Mouse (Mus musculus): ENCODE results near the gene Tmem184b. TPM values are rescaled to one million over a fixed set of nuclear protein-coding genes. Genes with fewer than 3 reads are reported as not detected.
A peak's percentile ranks its signal among the peaks of the same experiment; 100 is the strongest.

Gene Tmem184b
- polyA plus RNA-seq (2016; fragmentation: Nextera tagmentation; extraction: Ambion mirVana): 77.2 and 82.3 TPM in 2 replicates

DNA sequence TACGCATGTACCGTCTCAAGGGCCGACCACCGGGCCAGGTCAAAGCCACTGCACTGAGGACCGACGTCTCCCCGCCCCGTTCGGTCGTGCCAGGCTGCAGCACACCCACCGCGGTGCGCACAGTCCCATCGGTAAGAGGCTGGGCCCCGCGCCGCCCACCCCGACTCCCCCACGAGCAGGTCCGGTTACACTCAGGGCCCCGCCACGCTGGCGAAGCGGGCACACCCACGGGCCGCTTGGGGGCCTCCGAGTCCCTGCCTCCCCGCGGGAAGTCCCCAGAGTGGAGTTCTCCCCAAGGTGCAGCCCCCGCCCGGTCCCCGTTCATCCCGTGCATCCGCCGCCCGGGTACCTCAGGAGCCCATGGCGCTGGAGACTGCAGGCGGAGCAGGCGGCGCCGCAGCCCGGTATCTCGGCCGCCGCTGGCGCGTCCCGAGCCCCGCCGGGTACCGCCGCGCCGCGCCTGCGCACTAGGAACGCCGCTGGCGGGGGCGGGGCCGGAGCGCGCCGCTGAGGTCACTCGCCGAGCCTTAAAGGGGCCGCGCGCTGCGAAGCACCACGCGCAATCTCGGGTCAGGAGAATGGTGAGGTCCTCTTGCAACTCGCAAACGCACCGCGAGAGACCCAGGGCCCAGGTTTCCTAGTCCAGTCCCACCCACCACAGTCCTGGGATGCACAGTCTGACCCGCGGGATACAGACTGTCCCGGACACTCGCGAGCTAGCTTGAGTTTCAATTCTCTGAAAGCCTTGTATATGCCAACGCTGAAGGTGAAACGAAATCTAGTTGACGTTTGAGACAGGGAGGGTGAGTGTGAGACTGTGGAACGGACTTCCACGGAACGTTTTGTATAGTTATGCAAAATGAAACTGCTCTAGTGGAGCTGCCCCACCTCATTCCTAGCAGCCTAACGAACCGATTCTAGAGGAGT is at the start of gene Tmem184b:
Gene Tmem184b (minus strand): TSS at position 734 of the 927 bp plus-strand sequence.
- Histone ChIP-seq H3K4me1 (replicated peaks) (peaks cover 58% of the 10 kb centered on the region), H3K27me3 (replicated peaks) (no peaks in the 10 kb centered on the region), H3K9me3 (replicated peaks) (no peaks in the 10 kb centered on the region), H3K9ac (peak within 1 kb of the TSS; percentile 89), H3K27ac (ENCODE audit: poor library complexity, severe bottlenecking) (peak within 1 kb of the TSS; percentile 75), H3K4me3 (peak within 1 kb of the TSS; percentile 88), H3K36me3 (peaks cover 5% of the 10 kb centered on the region; the same call in 1 of the 2 replicates), H3K4me2 (peak within 1 kb of the TSS; percentile 94)
- peak; percentile 86 for ATAC-seq (ENCODE audit: insufficient number of reproducible peaks, low FRiP score)
- WGBS: under 1% methylated on average over 90 of the region's 90 CpGs

GRCm38 (mm10) chr15:79448041-79448440 is 44.7 kb upstream of the Tmem184b start:
- WGBS: 91% methylated on average over 3 of the region's 3 CpGs
- Histone ChIP-seq H3K9ac (no peak overlapping the region), H3K4me2 (no peak overlapping the region), H3K4me3 (no peak overlapping the region), H3K27me3 (replicated peaks) (no peaks in the 10 kb centered on the region), H3K4me1 (replicated peaks) (peaks cover 11% of the 10 kb centered on the region), H3K9me3 (replicated peaks) (0 out of 2 replicates have a peak, but pooled peaks cover 4% of the 10 kb centered on the region), H3K27ac (ENCODE audit: poor library complexity, severe bottlenecking) (no peak overlapping the region), H3K36me3 (no peaks in the 10 kb centered on the region)
- ATAC-seq (ENCODE audit: insufficient number of reproducible peaks, low FRiP score): no peak

- Histone ChIP-seq H3K4me1 (replicated peaks) (peaks cover 19% of the 10 kb centered on the region), H3K4me3 (no peak overlapping the region), H3K36me3 (no peaks in the 10 kb centered on the region), H3K9ac (no peak overlapping the region), H3K27me3 (replicated peaks) (no peaks in the 10 kb centered on the region), H3K4me2 (no peak overlapping the region), H3K9me3 (replicated peaks) (no peaks in the 10 kb centered on the region), H3K27ac (ENCODE audit: poor library complexity, severe bottlenecking) (no peak overlapping the region)
- 77% methylated on average over 8 of the region's 8 CpGs for WGBS
- ATAC-seq (ENCODE audit: insufficient number of reproducible peaks, low FRiP score): no peak
These were observed 42.7 kb upstream of the Tmem184b start for GRCm38 (mm10) chr15:79445786-79446654.

- no peak for ATAC-seq (ENCODE audit: insufficient number of reproducible peaks, low FRiP score)
- Histone ChIP-seq H3K9me3 (replicated peaks) (no peaks in the 10 kb centered on the region), H3K9ac (no peak overlapping the region), H3K27ac (ENCODE audit: poor library complexity, severe bottlenecking) (no peak overlapping the region), H3K4me1 (replicated peaks) (peaks cover 40% of the 10 kb centered on the region), H3K4me3 (no peak overlapping the region), H3K4me2 (no peak overlapping the region), H3K27me3 (replicated peaks) (no peaks in the 10 kb centered on the region), H3K36me3 (no peaks in the 10 kb centered on the region)
- WGBS: 72% methylated on average over 7 of the region's 7 CpGs
These were observed 40.6 kb upstream of the Tmem184b start for GRCm38 (mm10) chr15:79443856-79444410.

DNA sequence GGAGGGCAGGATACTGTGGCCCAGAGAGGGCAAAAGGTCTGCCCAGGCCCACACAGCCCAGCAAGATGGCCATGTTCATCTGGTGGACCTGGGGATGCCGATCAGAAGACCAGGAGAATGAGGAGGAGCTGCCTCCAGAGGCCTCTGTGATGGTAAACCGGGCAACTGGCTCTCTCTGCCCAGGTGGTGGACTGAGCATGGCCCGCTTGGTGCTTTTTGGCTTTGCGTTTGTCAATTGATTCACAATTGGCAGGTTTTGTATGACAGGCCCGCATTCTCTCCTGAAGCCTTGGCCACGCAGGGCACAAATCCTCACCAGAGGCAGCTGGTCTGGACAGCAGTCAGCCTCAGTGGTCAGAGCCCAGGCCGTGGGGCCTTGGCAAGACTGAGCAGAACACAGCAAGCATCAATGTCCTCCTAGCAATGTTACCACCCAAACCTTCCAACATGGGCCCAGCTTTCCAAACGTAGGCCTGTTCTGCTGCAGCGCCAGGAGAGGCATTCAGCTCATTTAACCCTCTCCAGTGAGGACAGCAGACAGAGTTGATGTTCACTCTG is 39.7 kb upstream of the Tmem184b start:
- H3K27me3 ChIP-seq (replicated peaks): no peaks in the 10 kb centered on the region
- 83% methylated on average over 9 of the region's 9 CpGs for WGBS
- no peak overlapping the region for H3K27ac ChIP-seq (ENCODE audit: poor library complexity, severe bottlenecking)
- H3K9me3 ChIP-seq (replicated peaks): no peaks in the 10 kb centered on the region
- no peak overlapping the region for H3K4me3 ChIP-seq
- H3K36me3 ChIP-seq: peaks cover 7% of the 10 kb centered on the region
- H3K4me1 ChIP-seq (replicated peaks): peaks cover 49% of the 10 kb centered on the region
- no peak for ATAC-seq (ENCODE audit: insufficient number of reproducible peaks, low FRiP score)
- no peak overlapping the region for H3K9ac ChIP-seq
- H3K4me2 ChIP-seq: peak overlapping the region; percentile 88

- peak overlapping the region; percentile 92 for H3K9ac ChIP-seq
- peak overlapping the region; percentile 74 for H3K4me3 ChIP-seq
- peak overlapping the region; percentile 92 for H3K27ac ChIP-seq (ENCODE audit: poor library complexity, severe bottlenecking)
- peaks cover 15% of the 10 kb centered on the region for H3K36me3 ChIP-seq
- ATAC-seq (ENCODE audit: insufficient number of reproducible peaks, low FRiP score): 0 out of 2 replicates have a peak, but pooled peaks have one; percentile 7
- H3K4me1 ChIP-seq (replicated peaks): peaks cover 57% of the 10 kb centered on the region
- peak overlapping the region; percentile 88 for H3K4me2 ChIP-seq
- 5% methylated on average over 6 of the region's 6 CpGs for WGBS
- no peaks in the 10 kb centered on the region for H3K27me3 ChIP-seq (replicated peaks)
- H3K9me3 ChIP-seq (replicated peaks): no peaks in the 10 kb centered on the region
These were observed 38.9 kb upstream of the Tmem184b start for GRCm38 (mm10) chr15:79442257-79442611.

DNA sequence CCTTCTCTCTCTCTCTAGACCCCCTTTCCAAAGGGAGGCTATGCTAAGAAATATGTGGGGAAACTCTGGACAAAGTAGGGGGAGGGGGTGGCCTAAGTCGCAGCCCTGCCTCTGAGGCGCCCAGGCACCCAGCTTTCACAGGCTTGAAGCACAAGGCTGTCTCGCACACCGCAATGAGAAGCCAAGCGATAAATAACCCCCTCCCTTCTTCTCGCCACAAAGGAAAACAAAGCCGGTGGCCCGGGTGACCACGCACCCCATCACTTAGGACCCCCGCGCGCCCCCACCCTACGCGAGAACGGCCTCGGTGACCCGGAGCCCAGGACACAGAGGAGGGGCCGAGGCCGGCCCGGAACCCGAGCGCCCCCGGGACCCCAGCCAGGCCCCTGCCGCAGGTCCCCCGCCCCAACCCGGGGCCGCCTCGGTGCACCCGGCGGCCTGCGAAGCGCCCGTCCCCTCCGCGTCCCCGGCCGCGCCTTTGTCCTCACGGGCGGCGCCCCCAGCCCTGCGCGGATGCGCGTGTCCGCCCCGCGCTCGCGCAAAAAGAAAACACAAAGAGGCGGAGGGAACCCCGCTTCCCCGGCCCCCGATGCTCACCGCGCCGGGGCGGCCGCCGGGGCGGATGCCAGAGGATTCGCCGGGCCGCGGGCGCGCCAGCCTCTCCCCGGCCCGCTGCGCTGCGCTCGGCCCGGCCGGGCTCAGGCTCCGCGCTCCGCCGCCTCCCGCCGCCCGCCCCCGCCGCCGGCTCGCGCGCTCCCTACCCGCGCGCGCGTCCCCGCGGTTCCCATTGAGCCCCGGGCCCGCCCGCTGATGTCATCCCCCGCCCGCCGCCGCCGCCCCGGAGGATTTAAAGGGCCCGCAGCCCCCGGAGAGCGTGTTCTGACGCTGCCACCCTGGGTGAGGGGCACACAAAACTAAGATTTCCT is 38.2 kb upstream of the Tmem184b start:
- Histone ChIP-seq H3K4me3 (peak overlapping the region; percentile 74), H3K4me2 (peak overlapping the region; percentile 88), H3K4me1 (replicated peaks) (peaks cover 63% of the 10 kb centered on the region), H3K27me3 (replicated peaks) (no peaks in the 10 kb centered on the region), H3K27ac (ENCODE audit: poor library complexity, severe bottlenecking) (peak overlapping the region; percentile 92), H3K36me3 (peaks cover 22% of the 10 kb centered on the region), H3K9me3 (replicated peaks) (no peaks in the 10 kb centered on the region), H3K9ac (peak overlapping the region; percentile 92)
- 4% methylated on average over 97 of the region's 107 CpGs for WGBS
- ATAC-seq (ENCODE audit: insufficient number of reproducible peaks, low FRiP score): peak; percentile 64

- H3K9me3 ChIP-seq (replicated peaks): no peaks in the 10 kb centered on the region
- 22% methylated on average over 11 of the region's 11 CpGs for WGBS
- H3K4me1 ChIP-seq (replicated peaks): peaks cover 71% of the 10 kb centered on the region
- H3K36me3 ChIP-seq: peaks cover 30% of the 10 kb centered on the region
- H3K27me3 ChIP-seq (replicated peaks): no peaks in the 10 kb centered on the region
- H3K4me2 ChIP-seq: peak overlapping the region; percentile 88
- ATAC-seq (ENCODE audit: insufficient number of reproducible peaks, low FRiP score): no peak
- peak overlapping the region; percentile 92 for H3K9ac ChIP-seq
- peak overlapping the region; percentile 74 for H3K4me3 ChIP-seq
- peak overlapping the region; percentile 92 for H3K27ac ChIP-seq (ENCODE audit: poor library complexity, severe bottlenecking)
These were observed 37.4 kb upstream of the Tmem184b start for GRCm38 (mm10) chr15:79440651-79441330.

GRCm38 (mm10) chr15:79440223-79440622 is 36.9 kb upstream of the Tmem184b start:
- Histone ChIP-seq H3K4me2 (peak overlapping the region; percentile 88), H3K36me3 (peaks cover 32% of the 10 kb centered on the region), H3K9ac (peak overlapping the region; percentile 92), H3K9me3 (replicated peaks) (no peaks in the 10 kb centered on the region), H3K27ac (ENCODE audit: poor library complexity, severe bottlenecking) (peak overlapping the region; percentile 92), H3K4me1 (replicated peaks) (peaks cover 77% of the 10 kb centered on the region), H3K27me3 (replicated peaks) (no peaks in the 10 kb centered on the region), H3K4me3 (peak overlapping the region; percentile 74)
- 73% methylated on average over 4 of the region's 4 CpGs for WGBS
- no peak for ATAC-seq (ENCODE audit: insufficient number of reproducible peaks, low FRiP score)

All from heart, embryonic 12.5 days (tissue).